Mouse (Mus musculus): ENCODE measurements around the gene Olfr1314. TPM values are rescaled to one million over a fixed set of nuclear protein-coding genes. Genes with fewer than 3 reads are reported as not detected.

Olfr1314 gene
- total RNA-seq (2021), result not detected
- long read RNA-seq, experiment 1, result 0 reads
- long read RNA-seq, experiment 2, result 0 reads

GRCm38 (mm10) chr2:112096681-112097080 is at the start of gene Olfr1314:
TSS of gene Olfr1314 (minus strand) at chr2:112096781.
- intact Hi-C loops (cut with DNase I; ENCODE audit: low total_unique reads), result no loop called here
- DNase-seq, result no peak

GRCm38 (mm10) chr2:112140029-112140428 is 43.4 kb upstream of the Olfr1314 start, which contains the start of gene Olfr1317:
TSS of gene Olfr1317 (plus strand) at chr2:112140329.
- intact Hi-C loops (cut with DNase I; ENCODE audit: low total_unique reads), result no loop called here
- DNase-seq, result no peak

- no peak for DNase-seq
- intact Hi-C loops (cut with DNase I; ENCODE audit: low total_unique reads), result no loop called here
These were observed 38.3 kb upstream of the Olfr1314 start, which contains the start of gene Olfr1316 for GRCm38 (mm10) chr2:112134877-112135276. TSS of gene Olfr1316 (minus strand) at chr2:112134977.

GRCm38 (mm10) chr2:112115340-112115739 is 18.8 kb upstream of the Olfr1314 start, which contains the start of gene Olfr1315-ps1:
TSS of gene Olfr1315-ps1 (minus strand) at chr2:112115440.
- DNase-seq, result no peak
- intact Hi-C loops (cut with DNase I; ENCODE audit: low total_unique reads), result no loop called here

- no peak for DNase-seq
- intact Hi-C loops (cut with DNase I; ENCODE audit: low total_unique reads), result no loop called here
These were observed 18.8 kb downstream of the Olfr1314 start, which contains the start of gene Olfr1313 for GRCm38 (mm10) chr2:112077743-112078142. TSS of gene Olfr1313 (minus strand) at chr2:112077843.

- DNase-seq, result no peak
- intact Hi-C loops (cut with DNase I; ENCODE audit: low total_unique reads), result no loop called here
These were observed 46.4 kb downstream of the Olfr1314 start, which contains the start of gene Olfr1312 for GRCm38 (mm10) chr2:112050138-112050537. TSS of gene Olfr1312 (minus strand) at chr2:112050238.

Other genes starting within 250 kb of the Olfr1314 start
- not detected for gene Olfr1305, start 219.6 kb downstream of the Olfr1314 start, total RNA-seq (2021)
- not detected for gene Olfr1306, start 180.5 kb downstream of the Olfr1314 start, total RNA-seq (2021)
- not detected for gene Olfr1307, start 147.3 kb downstream of the Olfr1314 start, total RNA-seq (2021)
- not detected for gene Olfr1308, start 131.8 kb downstream of the Olfr1314 start, total RNA-seq (2021)
- not detected for gene Olfr1309, start 106.5 kb downstream of the Olfr1314 start, total RNA-seq (2021)
- gene Olfr1310, start 84.1 kb downstream of the Olfr1314 start, total RNA-seq (2021), result not detected
- not detected for gene Olfr1311, start 72.4 kb downstream of the Olfr1314 start, total RNA-seq (2021)
- not detected for gene Olfr1312, start 46.5 kb downstream of the Olfr1314 start, total RNA-seq (2021)
- gene Olfr1313, start 18.9 kb downstream of the Olfr1314 start, total RNA-seq (2021), result not detected
- gene Olfr1315-ps1, start 18.7 kb upstream of the Olfr1314 start, total RNA-seq (2021), result not detected
- not detected for gene Olfr1316, start 38.2 kb upstream of the Olfr1314 start, total RNA-seq (2021)
- not detected for gene Olfr1317, start 43.5 kb upstream of the Olfr1314 start, total RNA-seq (2021)
- gene Olfr1318, start 57.4 kb upstream of the Olfr1314 start, total RNA-seq (2021), result not detected
- 1 to 10 TPM; 1.7 to 2.2 TPM for gene Lpcat4, start 142.7 kb upstream of the Olfr1314 start, total RNA-seq (2021)
- gene Nutm1, start 162.5 kb upstream of the Olfr1314 start, total RNA-seq (2021), result not detected
- 10 to 100 TPM; 57.7 to 59.7 TPM for gene Nop10, start 165.1 kb upstream of the Olfr1314 start, total RNA-seq (2021)
- gene Slc12a6, start 169.0 kb upstream of the Olfr1314 start, total RNA-seq (2021), result 10 to 100 TPM; 20.4 to 25.2 TPM
- under 1 TPM; 0.71 to 0.84 TPM for gene Gm21985, start 169.5 kb upstream of the Olfr1314 start, total RNA-seq (2021)

All from gastrocnemius, postnatal 14 days (tissue).